Mouse (Mus musculus) hindbrain, embryonic 12.5 days (tissue): Measurements from ENCODE around the gene Chd2. TPM values are rescaled to one million over a fixed set of nuclear protein-coding genes. Genes with fewer than 3 reads are reported as not detected.

ENCODE experiments used
- ATAC-seq: fragments of 200-750 bp; cut with Nextera tagmentation; 2 replicates; pipeline ENCODE4 v1.8.0; 2017; ENCODE audit warnings: moderate TSS enrichment; ENCODE audit not compliant: low FRiP score
- H3K27ac ChIP-seq: fragments of 300-500 bp; sonication (generic); 2 replicates; pipeline ENCODE4 v1.5.1; 2016; ENCODE audit warnings: mild to moderate bottlenecking
- H3K27me3 ChIP-seq: fragments of 300-500 bp; sonication (generic); 2 replicates; pipeline ENCODE4 v1.6.1; 2016; ENCODE audit warnings: mild to moderate bottlenecking
- H3K36me3 ChIP-seq: fragments of 300-500 bp; sonication (generic); 2 replicates; pipeline ENCODE4 v1.6.1; 2016; ENCODE audit warnings: mild to moderate bottlenecking
- H3K4me1 ChIP-seq: fragments of 300-500 bp; sonication (generic); 2 replicates; pipeline ENCODE4 v1.6.1; 2016
- H3K4me2 ChIP-seq: fragments of 300-500 bp; sonication (generic); replicated peaks from 2 replicates; pipeline ENCODE4 v1.6.1; 2016; ENCODE audit warnings: mild to moderate bottlenecking
- H3K4me3 ChIP-seq: fragments of 300-500 bp; sonication (generic); 2 replicates; pipeline ENCODE4 v1.5.1; 2016; ENCODE audit warnings: mild to moderate bottlenecking
- H3K9ac ChIP-seq: fragments of 300-500 bp; sonication (generic); 2 replicates; pipeline ENCODE4 v1.6.1; 2016; ENCODE audit warnings: mild to moderate bottlenecking, moderate library complexity
- H3K9me3 ChIP-seq: fragments of 300-500 bp; sonication (generic); replicated peaks from 2 replicates; pipeline ENCODE4 v1.6.1; 2016; ENCODE audit warnings: mild to moderate bottlenecking
- WGBS: fragments of 180-500 bp; shearing (Covaris S2); methylation state at CpG from one replicate; pipeline ENCODE4 v1.1.7; 2016; 5-methylcytosine and 5-hydroxymethylcytosine counted together
- polyA plus RNA-seq: library from polyadenylated mRNA; unstranded; fragments of >200 nt; fragmentation: Nextera tagmentation; extraction: Ambion mirVana; gene quantifications from 2 replicates; pipeline ENCODE4 v1.2.1, GENCODE M21; 2016

Chd2 gene
- polyA plus RNA-seq, 1 experiment from 2014 or later: 63.6 TPM

GRCm38 (mm10) chr7:73442246-73442645, 99.4 kb downstream of the Chd2 start:
- Histone ChIP-seq H3K4me1 (no peaks in the 10 kb centered on the region), H3K27ac (no peak overlapping the region), H3K27me3 (no peaks in the 10 kb centered on the region), H3K36me3 (peaks cover 91% of the 10 kb centered on the region), H3K9me3 (no peaks in the 10 kb centered on the region), H3K4me2 (no peak overlapping the region), H3K9ac (no peak overlapping the region), H3K4me3 (no peak overlapping the region)
- no peak for ATAC-seq
- WGBS: 93% methylated on average over 4 of the region's 4 CpGs

- no peak overlapping the region for H3K4me2 ChIP-seq
- 98% methylated on average over 3 of the region's 3 CpGs for WGBS
- H3K27ac ChIP-seq: no peak overlapping the region
- no peaks in the 10 kb centered on the region for H3K27me3 ChIP-seq
- H3K9me3 ChIP-seq: no peaks in the 10 kb centered on the region
- no peak overlapping the region for H3K9ac ChIP-seq
- H3K4me1 ChIP-seq: no peaks in the 10 kb centered on the region
- peaks cover 91% of the 10 kb centered on the region for H3K36me3 ChIP-seq
- ATAC-seq: no peak
- no peak overlapping the region for H3K4me3 ChIP-seq
Observed at GRCm38 (mm10) chr7:73441802-73442201, 99.8 kb downstream of the Chd2 start.

GRCm38 (mm10) chr7:73435685-73436084, 105.9 kb downstream of the Chd2 start:
- peak; percentile 32 for ATAC-seq
- no peaks in the 10 kb centered on the region for H3K27me3 ChIP-seq
- H3K4me2 ChIP-seq: no peak overlapping the region
- no peak overlapping the region for H3K27ac ChIP-seq
- H3K4me1 ChIP-seq: no peaks in the 10 kb centered on the region
- 78% methylated on average over 12 of the region's 12 CpGs for WGBS
- H3K36me3 ChIP-seq: peaks cover 74% of the 10 kb centered on the region
- no peaks in the 10 kb centered on the region for H3K9me3 ChIP-seq
- no peak overlapping the region for H3K9ac ChIP-seq
- no peak overlapping the region for H3K4me3 ChIP-seq

- ATAC-seq: no peak
- Histone ChIP-seq H3K36me3 (peaks cover 73% of the 10 kb centered on the region), H3K4me2 (no peak overlapping the region), H3K4me3 (no peak overlapping the region), H3K9ac (no peak overlapping the region), H3K9me3 (no peaks in the 10 kb centered on the region), H3K4me1 (no peaks in the 10 kb centered on the region), H3K27me3 (no peaks in the 10 kb centered on the region), H3K27ac (no peak overlapping the region)
- WGBS: 97% methylated on average over 2 of the region's 2 CpGs
Observed at GRCm38 (mm10) chr7:73434336-73434677, 107.3 kb downstream of the Chd2 start.

GRCm38 (mm10) chr7:73433637-73434335, 107.8 kb downstream of the Chd2 start:
- no peak overlapping the region for H3K27ac ChIP-seq
- WGBS: 80% methylated on average over 6 of the region's 6 CpGs

GRCm38 (mm10) chr7:73428525-73428924, 113.1 kb downstream of the Chd2 start:
- no peak overlapping the region for H3K4me2 ChIP-seq
- no peak for ATAC-seq
- no peaks in the 10 kb centered on the region for H3K9me3 ChIP-seq
- no peak overlapping the region for H3K4me3 ChIP-seq
- 85% methylated on average over 3 of the region's 3 CpGs for WGBS
- peaks cover 48% of the 10 kb centered on the region for H3K36me3 ChIP-seq
- H3K27ac ChIP-seq: no peak overlapping the region
- peaks cover 15% of the 10 kb centered on the region for H3K4me1 ChIP-seq
- H3K9ac ChIP-seq: no peak overlapping the region
- no peaks in the 10 kb centered on the region for H3K27me3 ChIP-seq

More at GRCm38 (mm10) chr7:73433637-73434335, 107.8 kb downstream of the Chd2 start:
- Histone ChIP-seq H3K36me3 (peaks cover 73% of the 10 kb centered on the region), H3K9ac (no peak overlapping the region), H3K4me3 (no peak overlapping the region), H3K4me2 (no peak overlapping the region), H3K9me3 (no peaks in the 10 kb centered on the region), H3K27me3 (no peaks in the 10 kb centered on the region), H3K4me1 (no peaks in the 10 kb centered on the region)
- ATAC-seq: no peak

- Histone ChIP-seq H3K36me3 (peaks cover 44% of the 10 kb centered on the region), H3K27ac (no peak overlapping the region; the same call in 1 of the 2 replicates), H3K4me3 (no peak overlapping the region), H3K27me3 (no peaks in the 10 kb centered on the region), H3K9ac (no peak overlapping the region), H3K4me2 (no peak overlapping the region), H3K9me3 (no peaks in the 10 kb centered on the region), H3K4me1 (peaks cover 15% of the 10 kb centered on the region)
- no peak for ATAC-seq
- 93% methylated on average over 6 of the region's 6 CpGs for WGBS
Observed at GRCm38 (mm10) chr7:73427794-73428193, 113.8 kb downstream of the Chd2 start.

GRCm38 (mm10) chr7:73426752-73427386, 114.8 kb downstream of the Chd2 start:
- Histone ChIP-seq H3K36me3 (peaks cover 43% of the 10 kb centered on the region), H3K27ac (0 out of 2 replicates have a peak overlapping the region, but pooled peaks have one; percentile 3), H3K27me3 (no peaks in the 10 kb centered on the region), H3K9me3 (no peaks in the 10 kb centered on the region), H3K9ac (no peak overlapping the region), H3K4me3 (no peak overlapping the region), H3K4me2 (no peak overlapping the region), H3K4me1 (peaks cover 18% of the 10 kb centered on the region)
- 91% methylated on average over 8 of the region's 8 CpGs for WGBS
- ATAC-seq: no peak

GRCm38 (mm10) chr7:73426235-73426634, 115.4 kb downstream of the Chd2 start:
- Histone ChIP-seq H3K27me3 (no peaks in the 10 kb centered on the region), H3K9ac (no peak overlapping the region), H3K4me2 (no peak overlapping the region), H3K36me3 (peaks cover 40% of the 10 kb centered on the region), H3K4me3 (no peak overlapping the region), H3K9me3 (no peaks in the 10 kb centered on the region), H3K4me1 (peaks cover 24% of the 10 kb centered on the region), H3K27ac (no peak overlapping the region)
- WGBS: 91% methylated on average over 3 of the region's 3 CpGs
- ATAC-seq: no peak

GRCm38 (mm10) chr7:73425451-73425850, 116.2 kb downstream of the Chd2 start:
- Histone ChIP-seq H3K4me2 (no peak overlapping the region), H3K9ac (no peak overlapping the region), H3K36me3 (peaks cover 42% of the 10 kb centered on the region), H3K4me3 (no peak overlapping the region), H3K9me3 (no peaks in the 10 kb centered on the region), H3K27me3 (no peaks in the 10 kb centered on the region), H3K4me1 (peaks cover 30% of the 10 kb centered on the region), H3K27ac (peak overlapping the region; percentile 68)
- no peak for ATAC-seq
- 92% methylated on average over 7 of the region's 7 CpGs for WGBS

- no peaks in the 10 kb centered on the region for H3K9me3 ChIP-seq
- H3K4me2 ChIP-seq: no peak overlapping the region
- peak overlapping the region; percentile 68 for H3K27ac ChIP-seq
- no peaks in the 10 kb centered on the region for H3K27me3 ChIP-seq
- no peak for ATAC-seq
- H3K4me3 ChIP-seq: no peak overlapping the region
- H3K36me3 ChIP-seq: peaks cover 39% of the 10 kb centered on the region
- peaks cover 33% of the 10 kb centered on the region for H3K4me1 ChIP-seq
- no peak overlapping the region for H3K9ac ChIP-seq
- WGBS: 40% methylated on average over 3 of the region's 3 CpGs
Observed at GRCm38 (mm10) chr7:73424705-73425104, 116.9 kb downstream of the Chd2 start.

- Histone ChIP-seq H3K27ac (peak overlapping the region; percentile 68), H3K4me1 (peaks cover 38% of the 10 kb centered on the region), H3K4me3 (no peak overlapping the region), H3K9me3 (no peaks in the 10 kb centered on the region), H3K4me2 (no peak overlapping the region), H3K9ac (no peak overlapping the region), H3K27me3 (no peaks in the 10 kb centered on the region), H3K36me3 (peaks cover 38% of the 10 kb centered on the region)
- 6% methylated on average over 3 of the region's 3 CpGs for WGBS
- ATAC-seq: no peak
Observed at GRCm38 (mm10) chr7:73424243-73424642, 117.4 kb downstream of the Chd2 start.

GRCm38 (mm10) chr7:73423236-73423635, 118.4 kb downstream of the Chd2 start:
- H3K4me1 ChIP-seq: peaks cover 48% of the 10 kb centered on the region
- peak overlapping the region; percentile 45; the same call in 1 of the 2 replicates for H3K27ac ChIP-seq
- H3K4me3 ChIP-seq: no peak overlapping the region
- H3K9me3 ChIP-seq: no peaks in the 10 kb centered on the region
- no peak for ATAC-seq
- H3K27me3 ChIP-seq: no peaks in the 10 kb centered on the region
- no peak overlapping the region for H3K4me2 ChIP-seq
- 69% methylated on average over 13 of the region's 13 CpGs for WGBS
- peaks cover 38% of the 10 kb centered on the region for H3K36me3 ChIP-seq
- no peak overlapping the region for H3K9ac ChIP-seq
